Mouse (Mus musculus) bone marrow, adult 2 months (tissue): ENCODE results near the gene Pdhx.

Experiments used
- CTCF ChIP-seq: fragments of 200-500 bp; IDR thresholded peaks from 2 replicates; pipeline ENCODE4 v1.5.1; 2011; ENCODE audit warnings: low read length, control low read depth; ENCODE audit not compliant: control insufficient read depth, insufficient read depth
- POLR2A ChIP-seq: fragments of 200-500 bp; IDR thresholded peaks from 2 replicates; pipeline ENCODE4 v1.6.1; 2011; ENCODE audit warnings: low read depth, mild to moderate bottlenecking, control low read depth, low read length, borderline replicate concordance; ENCODE audit not compliant: control insufficient read depth

- TF ChIP-seq CTCF (no peak), POLR2A (no peak)
These were observed 83.0 kb downstream of the Pdhx start for GRCm38 (mm10) chr2:102990301-102990702.
